Mouse (Mus musculus) liver, embryonic 15.5 days (tissue): ENCODE measurements at regions not wholly inside any gene's neighbourhood (a gene's known extent, or its start where the extent isn't known, plus 50 kb on each side); places are given as distances from the start of the nearest gene placed in this dataset.

ENCODE experiments used
- ATAC-seq: fragments of 200-750 bp; cut with Nextera tagmentation; 2 replicates; pipeline ENCODE4 v1.8.0; 2017; ENCODE audit warnings: moderate number of reproducible peaks, mild to moderate bottlenecking, moderate library complexity; ENCODE audit not compliant: insufficient read depth
- H3K27ac ChIP-seq: fragments of 300-500 bp; sonication (generic); replicated peaks from 2 replicates; pipeline ENCODE4 v1.5.1; 2015; ENCODE audit warnings: mild to moderate bottlenecking, inconsistent platforms
- H3K27me3 ChIP-seq: fragments of 300-500 bp; sonication (generic); 2 replicates; pipeline ENCODE4 v1.6.1; 2015; ENCODE audit warnings: mild to moderate bottlenecking, inconsistent platforms
- H3K36me3 ChIP-seq: fragments of 300-500 bp; sonication (generic); replicated peaks from 2 replicates; pipeline ENCODE4 v1.6.1; 2015; ENCODE audit warnings: moderate library complexity, mild to moderate bottlenecking, inconsistent platforms
- H3K4me1 ChIP-seq: fragments of 300-500 bp; sonication (generic); replicated peaks from 2 replicates; pipeline ENCODE4 v1.6.1; 2015; ENCODE audit warnings: inconsistent platforms
- H3K4me2 ChIP-seq: fragments of 300-500 bp; sonication (generic); 2 replicates; pipeline ENCODE4 v1.6.1; 2015; ENCODE audit warnings: moderate library complexity, mild to moderate bottlenecking, inconsistent platforms
- H3K4me3 ChIP-seq: fragments of 300-500 bp; sonication (generic); replicated peaks from 2 replicates; pipeline ENCODE4 v1.5.1; 2015; ENCODE audit warnings: mild to moderate bottlenecking, inconsistent platforms
- H3K9ac ChIP-seq: fragments of 300-500 bp; sonication (generic); 2 replicates; pipeline ENCODE4 v1.6.1; 2015; ENCODE audit warnings: moderate library complexity, mild to moderate bottlenecking, inconsistent platforms
- H3K9me3 ChIP-seq: fragments of 300-500 bp; sonication (generic); replicated peaks from 2 replicates; pipeline ENCODE4 v1.6.1; 2016; ENCODE audit warnings: inconsistent platforms
- WGBS: fragments of 180-500 bp; shearing (Covaris S2); methylation state at CpG from one replicate; pipeline ENCODE4 v1.1.7; 2015; ENCODE audit warnings: mixed read lengths; ENCODE audit not compliant: insufficient replicate concordance; 5-methylcytosine and 5-hydroxymethylcytosine counted together

DNA sequence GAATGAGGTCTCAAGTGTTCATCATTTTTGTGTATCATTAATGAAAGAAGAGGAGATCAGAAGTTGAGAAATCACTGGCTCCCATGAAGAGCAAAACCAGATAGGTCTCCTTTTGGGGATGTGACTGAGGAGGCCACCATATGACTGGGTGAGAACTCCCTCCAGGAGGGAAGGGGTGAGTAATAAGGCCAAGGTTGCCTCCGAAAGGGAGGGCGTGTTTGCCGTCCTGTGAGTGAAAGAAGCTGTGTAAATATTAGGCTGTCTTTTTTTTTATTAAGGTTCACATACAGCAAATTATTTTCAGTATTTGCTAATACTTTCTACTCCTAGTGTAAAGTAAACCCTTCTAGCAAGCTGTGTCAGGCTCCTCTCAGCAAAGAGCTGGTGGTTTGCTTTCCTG is 116.7 kb upstream of the Pik3r1 start:
- H3K4me2 ChIP-seq = no peak overlapping the region
- no peaks in the 10 kb centered on the region for H3K36me3 ChIP-seq
- 74% methylated on average over 3 of the region's 3 CpGs for WGBS
- no peaks in the 10 kb centered on the region for H3K9me3 ChIP-seq
- no peak overlapping the region for H3K9ac ChIP-seq
- H3K4me3 ChIP-seq = no peak overlapping the region
- no peaks in the 10 kb centered on the region for H3K27me3 ChIP-seq
- H3K27ac ChIP-seq = no peak overlapping the region
- no peak for ATAC-seq
- no peaks in the 10 kb centered on the region for H3K4me1 ChIP-seq

DNA sequence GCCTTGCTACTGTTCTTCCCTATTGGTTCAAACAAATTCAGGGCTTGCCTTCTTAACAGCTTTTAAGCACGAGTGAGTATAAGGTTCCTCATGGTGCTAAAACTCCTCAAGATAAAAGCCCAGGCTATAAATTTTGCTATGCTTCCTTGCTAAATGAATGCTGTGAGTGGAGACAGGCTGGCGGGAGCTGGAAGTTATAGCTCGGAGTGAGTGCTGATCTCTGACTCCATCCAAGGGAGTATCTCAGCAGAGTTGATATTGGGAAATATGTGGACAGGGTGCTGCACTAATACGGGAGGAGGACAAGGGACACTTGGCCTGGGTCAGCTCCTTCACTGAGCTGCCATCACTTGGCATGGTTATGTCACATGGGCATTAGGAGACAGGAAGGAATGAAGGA is 123.5 kb upstream of the Pik3r1 start:
- H3K27ac ChIP-seq = no peak overlapping the region
- no peaks in the 10 kb centered on the region for H3K4me1 ChIP-seq
- WGBS = 62% methylated on average over 4 of the region's 4 CpGs
- H3K4me2 ChIP-seq = no peak overlapping the region
- H3K27me3 ChIP-seq = no peaks in the 10 kb centered on the region
- no peak for ATAC-seq
- H3K4me3 ChIP-seq = no peak overlapping the region
- H3K36me3 ChIP-seq = no peaks in the 10 kb centered on the region
- no peak overlapping the region for H3K9ac ChIP-seq
- H3K9me3 ChIP-seq = no peaks in the 10 kb centered on the region

DNA sequence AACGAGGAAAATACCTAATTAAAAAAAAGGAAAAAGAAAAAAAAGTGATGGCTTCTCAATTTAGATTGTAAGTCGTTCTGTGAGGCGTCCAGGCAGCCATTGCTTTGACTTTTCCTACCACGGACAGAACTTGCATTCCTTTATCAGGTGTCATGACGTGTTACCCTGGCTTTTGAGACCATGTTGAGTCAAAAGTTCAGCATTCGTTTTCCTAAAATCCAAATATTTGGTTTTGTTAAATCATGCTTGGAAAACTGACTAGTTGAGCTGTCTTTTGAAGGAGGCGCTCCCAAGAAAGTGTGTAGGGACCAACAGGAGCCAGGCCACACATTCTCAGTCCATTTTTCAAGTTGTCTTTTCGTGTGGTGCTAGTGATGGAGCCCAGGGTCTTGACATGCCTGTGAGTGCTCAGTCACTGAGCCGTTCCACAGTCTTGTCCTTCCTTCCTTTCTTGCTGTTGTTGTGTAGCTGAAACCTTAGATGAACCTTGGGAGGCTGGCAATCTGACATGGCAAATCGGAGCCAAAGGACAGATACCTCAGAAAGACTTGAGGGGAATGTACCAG is 125.1 kb upstream of the Pik3r1 start:
- H3K4me1 ChIP-seq = no peaks in the 10 kb centered on the region
- H3K27ac ChIP-seq = no peak overlapping the region
- H3K4me3 ChIP-seq = no peak overlapping the region
- no peaks in the 10 kb centered on the region for H3K36me3 ChIP-seq
- no peak overlapping the region for H3K9ac ChIP-seq
- no peak overlapping the region for H3K4me2 ChIP-seq
- WGBS = 64% methylated on average over 10 of the region's 10 CpGs
- no peak for ATAC-seq
- H3K9me3 ChIP-seq = no peaks in the 10 kb centered on the region
- H3K27me3 ChIP-seq = no peaks in the 10 kb centered on the region

GRCm38 (mm10) chr13:101895161-101895560 is 127.1 kb upstream of the Pik3r1 start:
- no peaks in the 10 kb centered on the region for H3K36me3 ChIP-seq
- no peaks in the 10 kb centered on the region for H3K27me3 ChIP-seq
- H3K4me3 ChIP-seq = no peak overlapping the region
- no peaks in the 10 kb centered on the region for H3K9me3 ChIP-seq
- no peak for ATAC-seq
- no peak overlapping the region for H3K9ac ChIP-seq
- no peak overlapping the region for H3K4me2 ChIP-seq
- H3K4me1 ChIP-seq = no peaks in the 10 kb centered on the region
- H3K27ac ChIP-seq = no peak overlapping the region
- WGBS = 57% methylated on average over 7 of the region's 7 CpGs

- 63% methylated on average over 4 of the region's 4 CpGs for WGBS
- no peaks in the 10 kb centered on the region for H3K36me3 ChIP-seq
- no peak for ATAC-seq
Measured at GRCm38 (mm10) chr13:101895686-101896085, 127.7 kb upstream of the Pik3r1 start.

DNA sequence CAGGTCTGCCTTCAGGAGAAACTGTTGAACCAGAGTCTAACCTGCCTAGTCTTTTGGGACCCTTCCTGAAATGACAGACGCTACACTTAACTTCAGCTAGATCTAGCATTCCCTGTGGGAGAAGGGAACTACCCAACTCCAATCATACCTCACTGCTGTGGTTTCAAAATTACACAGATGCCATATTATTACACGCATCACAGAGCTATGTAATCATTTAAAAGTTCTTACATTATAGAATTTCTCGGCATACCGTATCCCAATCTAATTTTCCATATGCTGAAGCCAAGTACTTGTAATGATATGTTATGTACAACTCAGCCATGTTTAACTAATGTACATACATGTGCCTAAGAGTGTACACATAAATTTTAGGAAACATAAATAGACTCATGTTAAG is 128.9 kb upstream of the Pik3r1 start:
- Histone ChIP-seq H3K4me1 (no peaks in the 10 kb centered on the region), H3K36me3 (no peaks in the 10 kb centered on the region), H3K4me2 (no peak overlapping the region), H3K27ac (no peak overlapping the region), H3K27me3 (no peaks in the 10 kb centered on the region), H3K9ac (no peak overlapping the region), H3K4me3 (no peak overlapping the region), H3K9me3 (no peaks in the 10 kb centered on the region)
- ATAC-seq = no peak
- WGBS = 72% methylated on average over 4 of the region's 4 CpGs

More at GRCm38 (mm10) chr13:101895686-101896085, 127.7 kb upstream of the Pik3r1 start:
- Histone ChIP-seq H3K9me3 (no peaks in the 10 kb centered on the region), H3K4me2 (no peak overlapping the region), H3K27ac (no peak overlapping the region), H3K4me1 (no peaks in the 10 kb centered on the region), H3K27me3 (no peaks in the 10 kb centered on the region), H3K9ac (no peak overlapping the region), H3K4me3 (no peak overlapping the region)

- H3K9ac ChIP-seq = no peak overlapping the region
- no peak overlapping the region for H3K4me3 ChIP-seq
- H3K27me3 ChIP-seq = no peaks in the 10 kb centered on the region
- no peaks in the 10 kb centered on the region for H3K36me3 ChIP-seq
- no peak overlapping the region for H3K4me2 ChIP-seq
- no peaks in the 10 kb centered on the region for H3K9me3 ChIP-seq
- no peaks in the 10 kb centered on the region for H3K4me1 ChIP-seq
- WGBS = 67% methylated on average over 7 of the region's 7 CpGs
- ATAC-seq = no peak
- no peak overlapping the region for H3K27ac ChIP-seq
Measured at GRCm38 (mm10) chr13:101902213-101902612, 134.2 kb upstream of the Pik3r1 start.

GRCm38 (mm10) chr13:101905909-101906676 is 138.1 kb upstream of the Pik3r1 start:
- Histone ChIP-seq H3K27me3 (no peaks in the 10 kb centered on the region), H3K4me1 (no peaks in the 10 kb centered on the region), H3K4me3 (no peak overlapping the region), H3K9ac (no peak overlapping the region), H3K9me3 (no peaks in the 10 kb centered on the region), H3K36me3 (no peaks in the 10 kb centered on the region), H3K4me2 (no peak overlapping the region), H3K27ac (no peak overlapping the region)
- WGBS = 63% methylated on average over 7 of the region's 7 CpGs
- ATAC-seq = no peak

- ATAC-seq = no peak
- no peaks in the 10 kb centered on the region for H3K36me3 ChIP-seq
- WGBS = 45% methylated on average over 5 of the region's 5 CpGs
Measured at GRCm38 (mm10) chr13:101909026-101909425, 141.0 kb upstream of the Pik3r1 start.

DNA sequence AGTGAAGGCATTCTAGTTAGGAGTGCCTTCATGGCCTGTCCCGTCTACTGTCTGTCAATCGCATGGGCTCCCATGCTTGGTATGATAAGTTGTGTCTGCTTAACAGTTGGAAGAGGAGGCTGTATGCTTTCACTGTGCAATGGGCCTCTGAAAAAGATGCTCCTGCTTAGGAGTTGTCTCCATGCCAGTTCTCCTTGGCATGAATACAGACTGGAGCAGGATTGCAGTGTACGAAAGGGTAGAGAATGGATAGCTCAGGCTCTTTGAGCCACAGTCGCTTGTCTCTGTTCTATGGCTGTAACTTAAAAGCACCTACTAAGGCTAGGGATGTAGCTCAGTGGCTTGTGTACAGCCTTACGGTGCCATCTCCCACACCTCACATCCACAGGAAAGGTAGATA is 142.7 kb upstream of the Pik3r1 start:
- Histone ChIP-seq H3K9ac (no peak overlapping the region), H3K9me3 (no peaks in the 10 kb centered on the region), H3K36me3 (no peaks in the 10 kb centered on the region), H3K27ac (no peak overlapping the region), H3K4me2 (no peak overlapping the region), H3K4me3 (no peak overlapping the region), H3K4me1 (peaks cover 9% of the 10 kb centered on the region), H3K27me3 (no peaks in the 10 kb centered on the region)
- WGBS = 76% methylated on average over 5 of the region's 5 CpGs
- ATAC-seq = no peak

More at GRCm38 (mm10) chr13:101909026-101909425, 141.0 kb upstream of the Pik3r1 start:
- H3K4me3 ChIP-seq = no peak overlapping the region
- H3K27ac ChIP-seq = no peak overlapping the region
- H3K27me3 ChIP-seq = no peaks in the 10 kb centered on the region
- no peaks in the 10 kb centered on the region for H3K9me3 ChIP-seq
- no peak overlapping the region for H3K9ac ChIP-seq
- no peaks in the 10 kb centered on the region for H3K4me1 ChIP-seq
- no peak overlapping the region for H3K4me2 ChIP-seq

DNA sequence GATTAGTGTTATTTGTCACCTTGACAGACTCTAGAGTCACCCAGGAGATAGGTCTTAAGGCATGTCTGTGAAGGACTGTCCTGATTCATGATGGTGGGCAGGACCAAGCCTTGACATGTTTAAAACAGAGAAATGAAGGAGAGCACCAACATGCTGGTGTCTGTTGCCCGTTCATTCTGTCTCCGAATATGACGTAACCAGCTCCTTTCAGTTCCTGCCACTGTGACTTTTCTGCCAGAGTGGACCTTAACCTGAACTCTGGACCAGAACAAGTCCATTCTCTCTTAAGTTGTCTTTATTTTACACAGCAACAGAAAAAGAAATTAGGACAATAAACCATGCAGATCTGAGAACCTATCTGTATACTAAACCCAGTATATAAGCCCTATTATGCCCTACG is 146.1 kb upstream of the Pik3r1 start:
- H3K4me1 ChIP-seq = peaks cover 9% of the 10 kb centered on the region
- H3K36me3 ChIP-seq = no peaks in the 10 kb centered on the region
- H3K27ac ChIP-seq = no peak overlapping the region
- H3K9me3 ChIP-seq = no peaks in the 10 kb centered on the region
- H3K27me3 ChIP-seq = no peaks in the 10 kb centered on the region
- no peak for ATAC-seq
- no peak overlapping the region for H3K9ac ChIP-seq
- no peak overlapping the region for H3K4me3 ChIP-seq
- 68% methylated on average over 4 of the region's 4 CpGs for WGBS
- H3K4me2 ChIP-seq = no peak overlapping the region
